Mouse (Mus musculus): ENCODE measurements around the gene Stk11ip.
A peak's percentile ranks its signal among the peaks of the same experiment; 100 is the strongest.

The Stk11ip gene

DNA sequence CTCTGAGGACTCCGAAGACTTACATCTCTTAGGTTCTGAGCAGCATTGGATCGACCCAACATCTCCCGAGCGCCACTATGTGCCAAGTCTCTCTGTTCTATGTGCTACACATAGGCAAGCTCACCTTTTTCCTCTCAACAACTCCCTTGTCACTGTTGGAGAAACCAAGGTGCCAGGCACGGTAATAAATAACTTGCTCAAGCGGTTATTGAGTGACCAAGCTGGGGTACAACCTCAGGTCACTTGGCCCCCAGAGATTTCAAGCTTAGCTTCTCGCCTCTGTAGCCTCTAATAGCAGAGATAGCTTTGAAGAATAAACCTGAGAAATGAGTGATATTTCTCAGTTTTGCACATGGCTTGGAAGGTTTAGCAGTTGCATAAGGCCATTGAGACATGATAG lies 20.2 kb downstream of the Stk11ip start:
- no peak for DNase-seq (ENCODE audit: low read depth, low spot score)

DNA sequence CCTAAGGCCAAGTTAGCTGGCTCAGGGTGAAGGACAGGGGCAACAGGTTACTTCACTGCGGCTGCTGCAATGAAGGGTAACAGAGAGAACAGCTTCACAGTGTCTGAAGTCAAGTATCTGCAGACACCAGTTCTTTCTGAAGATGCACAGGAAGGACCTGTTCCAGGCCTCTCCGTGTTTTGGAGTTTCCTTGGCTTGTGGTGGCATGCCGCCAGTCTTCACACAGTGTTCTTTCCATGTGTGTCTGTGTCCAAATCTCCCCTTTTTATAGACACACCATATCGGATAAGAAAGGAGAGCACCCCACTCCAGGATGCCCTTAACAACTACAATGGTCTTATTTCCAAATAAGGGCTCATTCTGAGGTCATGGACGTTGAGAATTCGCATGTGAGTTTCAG lies 23.0 kb downstream of the Stk11ip start:
- no peak for DNase-seq (ENCODE audit: low read depth, low spot score)

DNA sequence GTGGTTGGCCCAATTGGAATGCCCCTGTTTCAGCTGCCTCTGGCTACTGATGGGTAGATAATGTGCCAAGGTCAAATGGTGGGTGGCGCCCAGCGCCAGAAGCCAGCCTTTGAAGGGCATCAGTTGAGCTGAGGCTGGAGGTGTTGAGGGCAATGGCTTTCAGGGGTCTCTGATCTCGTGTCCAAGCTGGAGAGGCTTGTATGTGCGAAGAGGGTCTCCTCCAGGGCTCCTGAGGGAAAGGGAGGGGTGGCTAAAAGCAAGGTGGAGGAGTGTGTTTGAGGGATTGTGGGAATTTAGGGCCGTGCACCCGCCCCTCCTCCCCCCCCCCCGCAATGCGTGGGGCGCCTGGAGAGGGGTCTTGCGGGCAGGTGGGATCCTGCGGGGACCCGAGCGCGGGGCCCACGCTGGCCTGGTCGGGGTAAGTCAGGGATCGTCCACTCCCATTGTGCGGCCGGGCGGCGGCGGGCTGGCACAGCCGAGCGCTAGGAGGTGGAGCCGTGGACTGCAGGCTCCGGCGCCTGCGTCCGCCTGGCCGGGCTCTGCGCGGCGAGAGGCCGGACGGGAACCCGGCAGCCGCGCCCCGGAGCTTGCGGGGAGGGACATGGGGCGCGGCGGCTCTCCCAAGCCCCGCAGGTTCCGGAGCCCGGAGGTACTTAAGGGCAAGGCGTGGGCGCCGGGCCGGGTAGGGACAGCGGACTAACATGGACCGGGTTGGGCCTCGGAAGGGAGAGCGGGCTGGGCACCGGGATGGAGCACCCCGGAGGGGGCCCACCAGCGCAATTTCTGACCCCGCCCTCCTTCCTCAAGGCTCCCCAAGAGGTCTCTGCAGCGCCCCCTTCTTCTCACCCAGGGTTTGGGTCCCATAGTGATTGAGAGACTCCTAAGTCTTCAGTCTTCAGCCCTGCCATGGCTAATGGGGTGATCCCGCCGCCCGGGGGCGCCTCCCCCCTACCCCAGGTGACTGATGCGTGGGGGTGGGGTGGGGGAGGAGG lies 24.9 kb downstream of the Stk11ip start, which contains the start of gene Slc4a3:
Slc4a3 (plus strand) TSS at position 302 of the 992 bp plus-strand sequence.
- no peak for DNase-seq (ENCODE audit: low read depth, low spot score)

DNA sequence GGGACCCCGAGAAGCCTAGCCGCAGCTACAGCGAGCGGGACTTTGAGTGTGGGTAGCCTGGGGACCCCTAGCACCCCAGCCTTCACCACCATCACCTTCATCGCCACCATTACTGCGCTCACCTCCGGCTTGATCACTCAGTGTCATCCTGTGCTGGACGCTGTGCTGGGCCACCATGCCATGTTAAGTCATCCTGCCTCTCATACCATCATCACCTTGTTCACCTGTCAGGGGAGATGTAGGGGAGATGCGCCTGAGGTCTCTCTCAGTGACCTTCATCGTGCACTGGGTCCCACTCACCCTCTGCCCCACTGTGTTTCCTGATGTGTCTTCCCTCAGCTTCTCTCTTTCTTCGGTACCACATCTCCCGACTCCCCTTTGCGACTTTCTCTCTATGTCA lies 26.0 kb downstream of the Stk11ip start:
- no peak for DNase-seq (ENCODE audit: low read depth, low spot score)

DNA sequence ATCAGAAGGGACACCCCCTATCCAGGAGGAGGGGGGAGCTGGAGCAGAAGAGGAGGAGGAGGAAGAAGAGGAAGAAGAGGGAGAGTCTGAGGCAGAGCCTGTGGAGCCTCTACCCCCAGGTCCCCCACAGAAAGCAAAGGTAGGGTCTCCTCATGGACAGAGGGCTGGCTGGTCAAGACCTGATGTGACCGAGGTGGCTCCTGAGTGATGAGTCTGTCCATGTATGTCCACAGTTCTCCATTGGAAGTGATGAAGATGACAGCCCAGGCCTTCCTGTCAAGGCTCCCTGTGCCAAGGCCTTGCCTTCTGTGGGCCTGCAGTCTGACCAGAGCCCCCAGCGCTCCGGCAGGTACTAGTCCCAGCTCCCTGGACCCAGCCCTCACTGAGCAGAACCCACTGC lies 26.8 kb downstream of the Stk11ip start:
- DNase-seq (ENCODE audit: low read depth, low spot score), result no peak

DNA sequence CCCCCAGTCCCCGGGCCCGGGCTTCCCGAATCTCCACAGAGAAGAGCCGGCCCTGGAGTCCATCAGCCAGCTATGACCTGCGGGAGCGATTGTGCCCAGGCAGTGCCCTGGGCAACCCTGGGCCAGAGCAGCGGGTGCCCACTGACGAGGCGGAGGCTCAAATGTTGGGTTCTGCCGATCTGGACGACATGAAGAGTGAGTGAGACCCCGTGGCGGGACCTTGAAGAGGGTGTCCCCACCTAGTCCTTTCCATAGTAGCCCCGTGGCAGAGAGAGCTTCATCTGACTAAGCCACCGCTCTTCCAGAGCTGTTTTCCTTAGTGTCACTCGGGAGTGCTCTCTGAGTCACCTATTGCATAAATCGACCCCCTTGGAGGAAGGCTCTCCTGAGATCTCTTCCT lies 27.5 kb downstream of the Stk11ip start:
- no peak for DNase-seq (ENCODE audit: low read depth, low spot score)

DNA sequence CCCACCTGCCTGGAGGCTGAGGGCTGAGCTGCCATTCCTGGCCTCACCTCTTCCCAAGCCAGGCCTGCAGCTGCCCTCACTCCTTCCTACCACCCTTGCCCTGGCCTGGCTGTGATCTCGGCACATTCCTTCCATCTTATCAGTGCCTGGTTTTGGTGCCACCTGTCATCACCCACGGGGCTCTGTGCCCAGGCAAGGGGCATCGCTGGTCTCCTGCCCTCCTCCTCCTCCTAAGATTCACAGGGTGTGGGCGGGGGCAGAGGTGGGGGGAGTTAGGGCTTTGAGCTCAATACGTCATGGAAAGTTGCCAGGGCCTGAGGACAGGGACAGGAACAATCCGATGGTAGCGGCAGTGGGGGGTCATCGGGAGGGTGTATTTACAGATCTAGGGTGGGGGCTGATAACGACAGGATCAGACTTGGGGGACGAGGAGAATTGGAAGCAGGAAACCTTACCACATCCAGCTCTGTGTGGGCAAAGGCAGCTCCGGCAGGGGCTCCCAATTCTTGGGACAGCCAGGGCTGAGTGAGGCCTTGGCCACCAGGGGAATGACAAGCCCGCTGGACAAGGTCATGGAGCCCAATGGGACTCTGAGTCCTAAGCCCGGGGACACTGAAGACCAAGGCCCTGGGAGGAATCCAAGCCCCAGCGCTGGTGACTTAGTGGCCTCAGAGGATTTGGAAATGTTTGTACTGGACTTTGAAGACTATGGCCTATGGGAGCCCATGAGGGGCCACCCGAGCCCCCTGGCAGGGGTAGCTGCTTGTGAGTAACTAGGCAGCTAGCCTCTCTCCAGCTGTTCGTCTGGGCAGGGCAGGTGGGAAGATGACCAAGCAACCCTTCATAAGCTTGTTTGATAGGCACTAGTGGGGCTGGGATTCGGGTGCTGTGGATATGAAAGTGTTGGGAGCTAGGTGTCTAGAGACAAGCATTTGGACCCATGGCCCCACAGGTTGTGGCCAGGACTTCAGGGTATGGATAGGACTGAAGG lies 28.3 kb downstream of the Stk11ip start:
- no peak for DNase-seq (ENCODE audit: low read depth, low spot score)

DNA sequence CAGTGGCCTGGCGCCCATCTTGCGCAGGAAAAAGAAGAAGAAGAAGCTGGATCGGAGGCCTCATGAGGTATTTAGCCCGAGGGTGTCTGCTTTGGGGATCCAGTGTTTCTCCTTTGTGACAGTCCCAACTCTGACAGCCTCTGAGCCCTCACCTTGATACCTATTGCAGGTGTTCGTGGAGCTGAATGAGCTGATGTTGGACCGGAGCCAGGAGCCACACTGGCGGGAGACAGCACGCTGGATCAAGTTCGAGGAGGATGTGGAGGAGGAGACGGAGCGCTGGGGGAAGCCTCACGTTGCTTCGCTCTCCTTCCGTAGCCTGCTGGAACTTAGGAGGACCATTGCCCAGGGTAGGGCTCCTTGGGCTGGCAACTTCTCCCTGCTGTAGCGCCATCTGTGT lies 29.3 kb downstream of the Stk11ip start:
- no peak for DNase-seq (ENCODE audit: low read depth, low spot score)

DNA sequence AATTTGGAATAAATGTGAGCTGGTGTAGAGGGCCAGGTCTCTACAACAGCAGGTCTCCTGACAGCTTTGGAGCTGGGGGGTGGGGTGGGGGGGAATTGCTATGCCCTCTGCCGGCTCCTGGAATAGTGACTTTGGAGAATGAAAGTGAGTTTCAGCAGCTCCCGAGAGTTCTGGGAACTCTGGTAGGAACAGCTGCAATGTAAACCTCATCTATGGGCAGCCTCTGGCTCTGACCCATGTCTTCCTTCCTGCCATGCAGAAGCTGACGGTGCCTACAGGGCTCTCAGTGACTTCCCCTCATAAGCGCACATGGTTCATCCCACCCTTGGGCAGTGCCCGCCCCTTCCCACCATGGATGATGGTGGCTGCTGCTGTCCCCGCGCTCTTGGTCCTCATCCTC lies 34.4 kb downstream of the Stk11ip start:
- no peak for DNase-seq (ENCODE audit: low read depth, low spot score)

DNA sequence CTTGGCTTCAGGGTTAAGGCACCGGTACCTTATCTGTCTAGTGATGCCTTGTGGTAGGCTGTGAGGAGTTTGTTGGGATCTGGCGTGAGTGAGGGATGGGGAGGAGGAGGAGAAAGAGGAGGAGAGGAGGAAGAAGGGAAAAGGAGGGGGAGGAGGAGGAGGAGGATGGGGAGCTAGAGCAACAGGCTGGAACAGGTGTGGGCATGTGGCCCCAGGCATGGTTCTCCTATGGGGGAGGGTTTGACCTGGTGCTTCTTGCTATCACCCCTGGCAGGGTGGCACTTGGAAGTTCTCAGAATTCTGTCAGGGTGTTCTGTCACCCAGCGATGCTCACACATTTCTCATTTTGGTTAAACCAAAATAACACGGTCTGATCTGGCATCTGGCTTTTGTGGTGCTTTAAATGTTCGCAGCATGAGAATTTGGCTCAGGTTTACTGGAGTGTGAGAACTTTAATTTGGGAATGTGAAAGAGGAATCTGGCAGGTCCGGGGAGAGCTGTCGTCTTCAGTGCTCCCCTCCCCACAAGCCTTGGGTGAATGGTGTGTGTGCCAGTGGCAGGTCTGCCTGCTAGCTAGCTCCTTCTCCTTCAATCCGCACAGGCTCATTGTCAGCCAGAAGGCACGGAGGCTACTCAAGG lies 34.9 kb downstream of the Stk11ip start:
- DNase-seq (ENCODE audit: low read depth, low spot score), result no peak

DNA sequence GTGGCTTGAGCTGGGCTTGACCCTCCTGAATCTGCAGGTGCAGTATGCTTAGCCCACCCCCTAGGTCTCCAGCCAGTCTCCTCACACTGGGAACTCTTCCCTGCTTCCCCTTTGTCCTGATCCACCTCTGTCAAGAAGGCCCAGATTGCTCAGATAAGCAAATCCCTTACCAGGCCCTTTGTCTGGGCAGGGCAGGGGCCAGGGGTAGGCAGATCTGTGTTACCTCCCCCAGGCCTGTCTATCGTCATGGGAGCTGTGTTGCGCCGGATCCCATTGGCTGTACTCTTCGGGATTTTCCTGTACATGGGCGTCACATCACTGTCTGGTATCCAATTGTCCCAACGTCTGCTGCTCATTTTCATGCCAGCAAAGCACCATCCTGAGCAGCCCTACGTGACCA lies 35.7 kb downstream of the Stk11ip start:
- no peak for DNase-seq (ENCODE audit: low read depth, low spot score)

DNA sequence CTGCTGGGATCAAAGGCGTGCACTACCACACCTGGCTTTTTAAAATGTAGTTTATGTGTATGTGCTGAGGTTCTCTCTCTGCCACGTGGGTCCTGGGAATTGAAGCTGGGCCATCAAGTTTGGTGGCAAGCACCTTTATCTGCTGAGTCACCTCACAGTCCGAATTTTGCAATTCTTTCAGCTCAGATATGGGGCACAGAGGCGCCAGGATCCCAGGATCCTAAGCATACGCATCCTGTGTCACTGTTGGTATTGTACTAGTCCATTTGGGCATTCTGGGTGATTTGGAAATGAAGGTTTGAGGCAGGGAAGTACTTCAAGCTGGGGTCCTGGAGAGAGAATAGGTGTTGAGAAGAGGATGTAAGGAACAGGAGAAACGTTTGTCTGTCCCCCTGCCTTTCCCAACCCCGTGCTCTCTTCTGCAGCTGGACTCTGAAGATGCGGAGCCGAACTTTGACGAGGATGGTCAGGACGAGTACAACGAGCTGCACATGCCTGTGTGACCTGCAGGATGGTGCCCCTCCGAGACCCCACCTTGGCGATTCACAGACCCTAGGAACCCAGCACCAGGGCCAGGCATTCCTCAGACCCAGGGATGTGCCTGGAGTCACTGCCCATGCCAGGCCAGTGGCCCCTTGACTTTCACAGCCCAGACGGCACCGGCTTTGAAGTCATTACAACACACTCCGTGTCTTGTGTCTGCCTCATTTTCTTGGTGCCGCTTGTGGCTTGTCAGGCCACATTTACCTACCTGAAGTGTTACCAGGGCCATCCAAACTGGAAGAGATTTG lies 37.3 kb downstream of the Stk11ip start:
- no peak for DNase-seq (ENCODE audit: low read depth, low spot score)

DNA sequence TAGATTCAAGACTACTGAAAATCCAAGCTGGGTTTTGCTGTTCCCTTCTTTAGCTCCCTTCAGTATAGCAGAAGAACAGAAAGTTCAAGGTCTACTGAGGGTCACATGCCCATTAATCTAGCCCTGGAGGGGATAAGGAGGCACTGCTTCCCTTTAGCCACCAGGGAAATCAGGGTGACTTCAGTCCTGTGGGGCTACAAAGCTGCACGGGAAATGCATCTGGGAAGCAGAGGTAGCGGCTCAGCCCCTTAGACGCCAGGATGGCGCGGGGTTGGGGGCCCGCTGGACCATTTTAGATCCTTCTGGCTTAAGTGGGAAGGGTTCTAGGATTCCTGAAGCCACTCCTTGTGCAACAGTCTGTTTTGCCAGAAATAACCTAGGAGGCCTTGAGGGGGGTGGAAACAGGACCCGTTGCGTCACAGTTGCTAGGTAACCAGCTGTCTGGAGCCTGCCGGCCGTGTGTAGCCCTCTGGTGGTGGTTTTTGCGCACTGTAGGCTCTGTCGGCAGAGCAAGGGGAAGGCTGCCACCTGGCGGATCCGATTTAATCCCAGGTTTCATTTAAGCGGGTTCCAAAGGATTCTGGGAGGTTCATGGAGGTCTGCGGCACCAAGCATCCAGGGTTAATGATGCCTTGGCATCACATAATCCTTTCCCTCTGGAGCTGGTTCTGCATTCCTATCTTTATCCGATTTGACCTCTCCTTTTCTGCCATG lies 38.0 kb downstream of the Stk11ip start:
- peak; percentile 85 for DNase-seq (ENCODE audit: low read depth, low spot score)

DNA sequence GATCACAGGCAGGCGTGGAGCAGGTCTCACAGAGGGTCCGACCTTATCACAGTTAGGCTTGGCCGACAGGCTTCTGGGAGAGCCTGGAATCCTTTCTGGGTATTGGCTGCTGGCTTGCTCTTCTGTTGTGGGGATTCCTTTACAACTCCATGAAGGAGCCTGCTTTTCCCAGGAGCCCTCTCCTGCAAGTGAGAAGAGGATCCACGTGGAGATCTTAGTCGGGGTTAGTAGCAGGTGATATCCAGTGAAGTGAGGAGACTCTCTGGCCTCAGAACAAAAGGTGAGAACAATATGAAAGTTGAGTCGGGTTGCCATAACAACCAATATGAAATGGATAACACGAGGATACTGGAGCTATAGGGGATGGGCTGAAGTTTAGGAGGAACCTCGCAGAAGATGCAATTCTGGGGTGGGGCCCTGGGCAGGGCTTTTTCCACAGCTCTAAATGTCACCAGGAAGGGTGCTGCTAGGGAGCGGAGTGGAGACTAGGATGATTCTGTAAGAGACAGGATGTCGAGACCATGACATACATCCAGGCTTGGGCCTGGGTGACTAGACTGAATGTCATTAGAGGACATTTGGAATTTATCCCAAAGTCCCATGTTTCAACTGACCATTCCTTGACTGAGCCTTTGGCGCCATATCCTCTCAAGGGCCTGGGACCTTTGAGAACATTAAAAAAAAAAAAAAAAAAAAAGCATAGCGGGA lies 39.0 kb downstream of the Stk11ip start:
- no peak for DNase-seq (ENCODE audit: low read depth, low spot score)

DNA sequence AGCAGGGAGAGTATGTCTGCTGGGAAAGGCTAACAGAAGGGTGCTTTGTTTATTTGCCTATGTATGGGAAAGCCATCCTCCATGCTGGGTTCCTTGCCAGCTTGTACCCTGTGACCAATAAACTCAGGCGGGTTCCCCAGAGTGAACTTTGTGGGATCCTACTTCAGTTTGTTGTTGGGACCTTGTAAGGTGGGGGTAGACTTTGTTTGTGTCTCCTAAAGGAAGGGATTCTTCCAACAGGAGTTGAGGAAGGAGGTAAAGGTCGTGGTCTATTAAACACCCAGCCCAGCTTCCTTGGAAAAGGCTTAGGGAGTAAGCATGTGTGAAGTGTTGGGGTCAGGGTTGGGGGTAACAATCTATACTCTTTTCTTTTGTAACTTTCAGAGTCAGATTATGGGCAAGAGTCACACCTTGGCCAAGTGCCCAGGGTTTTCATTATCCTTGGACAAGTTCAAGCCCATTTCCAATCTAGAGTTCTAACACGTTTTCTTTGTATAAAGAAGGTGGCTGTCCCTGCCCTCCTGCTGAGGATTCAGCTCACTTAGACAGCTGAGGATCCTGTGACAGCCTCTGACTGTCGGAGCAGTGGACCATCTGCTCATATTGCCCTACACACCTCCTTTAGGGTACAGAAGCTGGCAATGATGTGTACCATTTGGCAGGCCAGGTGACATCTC lies 40.0 kb downstream of the Stk11ip start:
- DNase-seq (ENCODE audit: low read depth, low spot score), result no peak

DNA sequence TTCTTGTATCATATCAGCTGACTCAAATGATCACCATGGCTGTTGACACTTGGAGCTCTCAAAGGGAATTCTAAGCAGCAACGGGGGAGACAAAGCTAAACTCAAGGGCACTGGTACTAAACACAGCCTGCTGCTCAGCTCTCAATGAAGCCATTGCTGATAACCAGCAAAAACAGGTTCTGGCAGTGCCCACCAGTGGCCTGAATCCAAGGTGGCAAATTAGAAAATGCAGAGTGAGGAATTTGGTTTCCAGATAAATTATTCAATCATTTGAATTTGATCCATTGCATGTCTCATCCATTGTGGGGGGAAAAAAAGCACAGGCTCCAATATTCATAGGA lies 40.5 kb downstream of the Stk11ip start:
- no peak for DNase-seq (ENCODE audit: low read depth, low spot score)

DNA sequence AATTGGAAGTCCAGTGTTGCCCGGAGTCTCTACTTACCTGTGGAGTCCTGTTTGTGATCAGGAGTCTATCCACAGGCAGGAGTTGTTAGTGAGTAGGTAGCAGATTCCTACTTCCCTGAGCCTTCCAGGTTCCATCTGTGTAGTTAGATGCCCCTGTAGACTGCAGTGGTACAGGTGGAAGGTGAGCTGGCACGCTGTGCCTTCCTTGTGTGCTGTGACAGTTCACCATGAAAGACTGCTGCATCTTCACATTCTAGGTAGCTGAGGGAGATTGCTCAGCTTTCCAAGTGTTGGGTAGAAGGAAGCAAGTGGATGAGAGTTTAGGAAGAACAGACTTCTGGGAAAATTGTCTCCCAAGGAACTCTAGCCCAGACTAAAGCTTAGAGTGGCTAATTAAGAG lies 42.8 kb downstream of the Stk11ip start:
- no peak for DNase-seq (ENCODE audit: low read depth, low spot score)

DNA sequence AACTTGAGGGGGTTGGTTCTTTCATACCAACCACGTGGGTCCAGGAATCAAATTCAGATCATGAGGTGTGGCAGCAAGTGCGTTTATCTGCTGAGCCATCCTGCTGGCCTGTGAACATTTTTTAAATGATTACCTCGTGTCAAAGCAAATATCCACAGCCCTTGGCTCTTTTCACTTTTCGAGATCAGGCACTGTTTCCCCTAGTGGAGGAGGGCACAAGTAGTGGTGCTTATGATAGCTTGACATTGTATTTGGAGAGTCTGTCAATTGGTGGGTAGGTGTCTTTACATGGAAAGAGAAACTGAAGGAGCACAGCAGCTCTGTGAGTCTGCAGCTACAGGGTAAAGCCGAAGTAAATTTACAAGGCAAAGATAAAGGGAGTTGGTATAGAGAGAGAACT lies 43.6 kb downstream of the Stk11ip start:
- no peak for DNase-seq (ENCODE audit: low read depth, low spot score)

DNA sequence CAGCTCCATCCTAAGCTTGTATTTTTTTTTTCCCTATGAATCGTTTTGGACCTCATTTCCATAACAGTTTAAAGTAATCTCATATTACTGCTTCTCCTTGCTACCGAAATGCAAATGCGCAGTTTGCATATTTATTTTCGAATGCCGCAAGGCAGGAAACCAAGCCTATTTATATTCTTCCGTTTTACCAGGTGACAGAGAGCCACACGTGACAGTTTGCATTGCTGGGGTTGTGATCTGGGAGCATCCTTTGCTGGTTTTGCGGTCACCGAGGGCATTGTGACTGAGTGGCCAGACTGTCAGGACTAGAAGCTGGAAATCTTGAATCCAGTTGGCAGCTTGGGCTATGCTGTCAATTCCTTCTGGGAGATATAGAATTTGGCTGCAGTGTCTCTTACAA lies 44.3 kb downstream of the Stk11ip start:
- no peak for DNase-seq (ENCODE audit: low read depth, low spot score)
